Mouse (Mus musculus): Measurements from ENCODE around the gene Svs5. TPM values are rescaled to one million over a fixed set of nuclear protein-coding genes. Genes with fewer than 3 reads are reported as not detected.

Svs5 gene
- total RNA-seq, 2 experiments from 2014 or later = not detected

DNA sequence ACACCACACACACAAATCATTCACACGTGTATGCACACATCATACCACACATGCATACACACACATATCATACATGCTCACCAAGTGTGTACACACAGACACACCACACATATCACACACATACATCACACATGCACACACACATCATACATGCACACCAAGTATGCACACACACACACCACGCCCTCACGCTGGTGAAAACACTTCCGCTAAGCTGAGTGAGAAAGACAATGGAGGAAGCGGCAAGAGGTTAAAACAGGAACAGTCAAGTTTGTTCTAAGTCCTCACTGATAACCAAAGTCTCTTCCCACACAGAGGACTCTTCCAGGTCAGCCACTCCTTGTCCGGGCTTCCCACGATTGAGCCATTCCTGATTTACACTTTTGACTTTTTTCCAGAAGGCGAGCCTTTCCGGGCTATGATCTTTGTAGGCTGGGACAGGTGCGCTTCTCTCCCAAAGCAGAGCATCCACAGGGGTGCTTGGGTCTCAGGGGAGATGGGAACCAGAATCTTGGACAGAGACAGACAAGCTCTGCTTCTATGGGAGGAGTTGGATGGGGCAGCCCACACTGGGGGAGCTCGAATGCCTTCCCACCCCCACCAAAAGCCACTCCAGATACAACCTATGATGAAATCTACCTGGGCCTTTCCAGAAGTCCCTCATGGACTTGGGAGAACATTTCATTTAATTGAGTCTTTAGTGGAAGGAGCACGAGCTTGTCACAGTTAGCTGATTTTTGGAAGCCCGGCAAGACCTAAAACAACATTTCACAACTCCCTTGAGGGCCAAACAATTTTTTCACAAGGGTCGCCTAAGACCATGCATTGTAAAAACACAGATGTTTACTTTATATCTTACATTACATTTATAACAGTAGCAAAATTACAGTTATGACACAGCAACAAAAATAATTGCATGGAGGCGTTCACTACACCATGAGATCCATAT lies 45.2 kb downstream of the Svs5 start:
- 0 out of 2 replicates have a peak, but pooled peaks have one; percentile 20 for ATAC-seq (replicated peaks; ENCODE audit: poor library complexity, severe bottlenecking)

DNA sequence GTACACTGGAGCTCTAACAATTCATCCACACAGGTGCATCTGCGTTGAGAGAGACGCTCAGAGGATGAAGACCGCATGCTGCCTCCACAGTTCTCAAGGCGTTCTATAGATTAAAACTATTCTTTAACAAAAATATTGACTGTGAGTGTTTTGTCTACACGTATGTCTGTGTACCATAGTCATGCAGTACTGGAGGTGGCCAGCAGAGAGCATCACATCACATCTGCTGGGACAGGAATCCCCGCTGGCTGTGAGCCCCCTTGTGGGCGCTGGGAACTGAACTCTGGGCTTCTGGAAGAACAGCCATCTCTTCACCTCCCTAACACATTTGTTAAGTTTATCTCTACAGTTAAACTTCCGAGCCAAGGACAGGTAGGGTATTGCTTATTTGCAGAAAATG lies 49.2 kb downstream of the Svs5 start:
- no peak for ATAC-seq (replicated peaks; ENCODE audit: poor library complexity, severe bottlenecking)

GRCm38 (mm10) chr2:164382971-164383370 lies 50.4 kb downstream of the Svs5 start:
- 0 out of 2 replicates have a peak, but pooled peaks have one; percentile 3 for ATAC-seq (replicated peaks; ENCODE audit: poor library complexity, severe bottlenecking)

Other genes with a start within 250 kb of the Svs5 start
- 0.41 TPM in 1 of 2 replicates, not detected in the other for gene Kcns1, start 161.6 kb upstream of the Svs5 start, total RNA-seq (2014; fragmentation: Nextera tagmentation)
- 0.26 and 0.60 TPM in 2 replicates for gene Kcns1, start 161.6 kb upstream of the Svs5 start, total RNA-seq (2017)
- not detected in 2 replicates for gene Wfdc5, start 150.0 kb upstream of the Svs5 start, total RNA-seq (2014; fragmentation: Nextera tagmentation)
- gene Wfdc5, start 150.0 kb upstream of the Svs5 start, total RNA-seq (2017) = not detected in 2 replicates
- not detected in 2 replicates for gene Wfdc12, start 142.1 kb upstream of the Svs5 start, total RNA-seq (2014; fragmentation: Nextera tagmentation)
- 0.88 TPM in 1 of 2 replicates, not detected in the other for gene Wfdc12, start 142.1 kb upstream of the Svs5 start, total RNA-seq (2017)
- not detected in 2 replicates for gene Wfdc15a, start 132.6 kb upstream of the Svs5 start, total RNA-seq (2014; fragmentation: Nextera tagmentation)
- not detected in 2 replicates for gene Wfdc15a, start 132.6 kb upstream of the Svs5 start, total RNA-seq (2017)
- gene Wfdc15b, start 111.1 kb upstream of the Svs5 start, total RNA-seq (2014; fragmentation: Nextera tagmentation) = not detected in 2 replicates
- not detected in 2 replicates for gene Wfdc15b, start 111.1 kb upstream of the Svs5 start, total RNA-seq (2017)
- not detected in 2 replicates for gene Svs2, start 94.3 kb upstream of the Svs5 start, total RNA-seq (2014; fragmentation: Nextera tagmentation)
- not detected in 2 replicates for gene Svs2, start 94.3 kb upstream of the Svs5 start, total RNA-seq (2017)
- gene Svs3b, start 76.1 kb upstream of the Svs5 start, total RNA-seq (2014; fragmentation: Nextera tagmentation) = not detected in 2 replicates
- gene Svs3b, start 76.1 kb upstream of the Svs5 start, total RNA-seq (2017) = not detected in 2 replicates
- gene Svs4, start 54.3 kb upstream of the Svs5 start, total RNA-seq (2014; fragmentation: Nextera tagmentation) = not detected in 2 replicates
- not detected in 2 replicates for gene Svs4, start 54.3 kb upstream of the Svs5 start, total RNA-seq (2017)
- not detected in 2 replicates for gene Svs3a, start 43.5 kb upstream of the Svs5 start, total RNA-seq (2014; fragmentation: Nextera tagmentation)
- gene Svs3a, start 43.5 kb upstream of the Svs5 start, total RNA-seq (2017) = not detected in 2 replicates
- not detected in 2 replicates for gene Svs6, start 16.0 kb upstream of the Svs5 start, total RNA-seq (2014; fragmentation: Nextera tagmentation)
- gene Svs6, start 16.0 kb upstream of the Svs5 start, total RNA-seq (2017) = not detected in 2 replicates
- 228 and 251 TPM in 2 replicates for gene Slpi, start 56.4 kb downstream of the Svs5 start, total RNA-seq (2014; fragmentation: Nextera tagmentation)
- 46.7 and 49.3 TPM in 2 replicates for gene Slpi, start 56.4 kb downstream of the Svs5 start, total RNA-seq (2017)
- not detected in 2 replicates for gene Rbpjl, start 70.4 kb downstream of the Svs5 start, total RNA-seq (2014; fragmentation: Nextera tagmentation)
- not detected in 2 replicates for gene Rbpjl, start 70.4 kb downstream of the Svs5 start, total RNA-seq (2017)
- gene Matn4, start 72.4 kb downstream of the Svs5 start, total RNA-seq (2014; fragmentation: Nextera tagmentation) = not detected in 2 replicates
- not detected in 2 replicates for gene Matn4, start 72.4 kb downstream of the Svs5 start, total RNA-seq (2017)
- not detected in 2 replicates for gene Sdc4, start 111.1 kb downstream of the Svs5 start, total RNA-seq (2014; fragmentation: Nextera tagmentation)
- not detected in 2 replicates for gene Sdc4, start 111.1 kb downstream of the Svs5 start, total RNA-seq (2017)
- 30.4 and 35.3 TPM in 2 replicates for gene Sys1, start 124.2 kb downstream of the Svs5 start, total RNA-seq (2014; fragmentation: Nextera tagmentation)
- 11.5 and 18.1 TPM in 2 replicates for gene Sys1, start 124.2 kb downstream of the Svs5 start, total RNA-seq (2017)
- not detected in 2 replicates for gene Gm20458, start 128.2 kb downstream of the Svs5 start, total RNA-seq (2014; fragmentation: Nextera tagmentation)
- gene Gm20458, start 128.2 kb downstream of the Svs5 start, total RNA-seq (2017) = not detected in 2 replicates
- not detected in 2 replicates for gene Trp53tg5, start 141.0 kb downstream of the Svs5 start, total RNA-seq (2014; fragmentation: Nextera tagmentation)
- not detected in 2 replicates for gene Trp53tg5, start 141.0 kb downstream of the Svs5 start, total RNA-seq (2017)
- gene Dbndd2, start 153.4 kb downstream of the Svs5 start, total RNA-seq (2014; fragmentation: Nextera tagmentation) = 5.6 TPM in 1 of 2 replicates, not detected in the other
- gene Dbndd2, start 153.4 kb downstream of the Svs5 start, total RNA-seq (2017) = 0.46 and 0.95 TPM in 2 replicates
- 97.1 and 103 TPM in 2 replicates for gene Pigt, start 164.8 kb downstream of the Svs5 start, total RNA-seq (2014; fragmentation: Nextera tagmentation)
- gene Pigt, start 164.8 kb downstream of the Svs5 start, total RNA-seq (2017) = 27.2 and 27.5 TPM in 2 replicates
- gene Wfdc2, start 229.7 kb downstream of the Svs5 start, total RNA-seq (2014; fragmentation: Nextera tagmentation) = not detected in 2 replicates
- gene Wfdc2, start 229.7 kb downstream of the Svs5 start, total RNA-seq (2017) = not detected in 2 replicates
- not detected in 2 replicates for gene Spint3, start 240.7 kb downstream of the Svs5 start, total RNA-seq (2014; fragmentation: Nextera tagmentation)
- gene Spint3, start 240.7 kb downstream of the Svs5 start, total RNA-seq (2017) = not detected in 2 replicates

Data from granulocyte monocyte progenitor cell, adult 5-6 weeks (primary cell).